Mouse (Mus musculus): ENCODE data around the gene Lst1. TPM values are rescaled to one million over a fixed set of nuclear protein-coding genes. Genes with fewer than 3 reads are reported as not detected.

Gene Lst1
- polyA plus RNA-seq, 1 experiment, result 18.9 TPM

GRCm38 (mm10) chr17:35157254-35157653 is 31.0 kb downstream of the Lst1 start:
- TF ChIP-seq CTCF (IDR thresholded peaks at IDR 0.05; ENCODE audit: extremely low read depth, insufficient read depth, low read length) (no peak), POLR2A (IDR thresholded peaks at IDR 0.05; ENCODE audit: extremely low read depth, insufficient read depth, low read length) (no peak)

GRCm38 (mm10) chr17:35156461-35157200 is 31.6 kb downstream of the Lst1 start:
- Histone ChIP-seq H3K27ac (ENCODE audit: insufficient read depth, low read length) (no peak overlapping the region), H3K4me1 (ENCODE audit: control insufficient read depth, insufficient read depth, low read length) (no peaks in the 10 kb centered on the region), H3K4me3 (ENCODE audit: insufficient read depth, low read length) (no peak overlapping the region)
- TF ChIP-seq POLR2A (IDR thresholded peaks at IDR 0.05; ENCODE audit: extremely low read depth, insufficient read depth, low read length) (no peak), CTCF (IDR thresholded peaks at IDR 0.05; ENCODE audit: extremely low read depth, insufficient read depth, low read length) (no peak)

More at GRCm38 (mm10) chr17:35157254-35157653, 31.0 kb downstream of the Lst1 start:
- Histone ChIP-seq H3K27ac (ENCODE audit: insufficient read depth, low read length) (no peak overlapping the region), H3K4me3 (ENCODE audit: insufficient read depth, low read length) (no peak overlapping the region), H3K4me1 (ENCODE audit: control insufficient read depth, insufficient read depth, low read length) (peaks cover 2% of the 10 kb centered on the region; the same call in 1 of the 2 replicates)

DNA sequence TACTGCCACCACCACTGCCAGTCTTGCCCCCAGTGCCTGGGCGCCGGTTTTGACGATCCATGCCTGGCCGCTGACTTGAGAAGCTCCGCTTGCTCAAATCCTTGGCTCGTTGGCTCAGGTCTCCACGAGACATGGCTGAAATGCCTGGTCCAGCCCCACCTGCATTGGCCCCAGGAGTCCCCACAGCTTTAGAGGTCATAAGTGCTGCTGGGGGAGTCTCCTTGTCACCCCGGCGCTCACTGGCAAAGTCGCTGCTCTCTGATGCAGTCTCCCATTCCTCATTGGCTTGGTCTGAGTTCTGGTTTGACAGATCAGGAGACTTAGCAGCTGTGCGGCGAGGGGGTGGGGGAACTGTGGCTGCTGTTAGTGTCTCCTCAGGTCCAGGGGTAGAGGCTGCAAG is 32.8 kb downstream of the Lst1 start:
- TF ChIP-seq POLR2A (IDR thresholded peaks at IDR 0.05; ENCODE audit: extremely low read depth, insufficient read depth, low read length) (no peak), CTCF (IDR thresholded peaks at IDR 0.05; ENCODE audit: extremely low read depth, insufficient read depth, low read length) (no peak)
- Histone ChIP-seq H3K4me1 (ENCODE audit: control insufficient read depth, insufficient read depth, low read length) (no peaks in the 10 kb centered on the region), H3K4me3 (ENCODE audit: insufficient read depth, low read length) (no peak overlapping the region), H3K27ac (ENCODE audit: insufficient read depth, low read length) (no peak overlapping the region)

- TF ChIP-seq POLR2A (IDR thresholded peaks at IDR 0.05; ENCODE audit: extremely low read depth, insufficient read depth, low read length) (no peak), CTCF (IDR thresholded peaks at IDR 0.05; ENCODE audit: extremely low read depth, insufficient read depth, low read length) (no peak)
These were observed 33.6 kb downstream of the Lst1 start for GRCm38 (mm10) chr17:35154616-35155015.

GRCm38 (mm10) chr17:35153931-35154330 is 34.3 kb downstream of the Lst1 start:
- H3K4me1 ChIP-seq (ENCODE audit: control insufficient read depth, insufficient read depth, low read length), result no peaks in the 10 kb centered on the region
- TF ChIP-seq CTCF (IDR thresholded peaks at IDR 0.05; ENCODE audit: extremely low read depth, insufficient read depth, low read length) (no peak), POLR2A (IDR thresholded peaks at IDR 0.05; ENCODE audit: extremely low read depth, insufficient read depth, low read length) (no peak)
- no peak overlapping the region for H3K27ac ChIP-seq (ENCODE audit: insufficient read depth, low read length)
- H3K4me3 ChIP-seq (ENCODE audit: insufficient read depth, low read length), result no peak overlapping the region

More at GRCm38 (mm10) chr17:35154616-35155015, 33.6 kb downstream of the Lst1 start:
- no peaks in the 10 kb centered on the region for H3K4me1 ChIP-seq (ENCODE audit: control insufficient read depth, insufficient read depth, low read length)
- H3K4me3 ChIP-seq (ENCODE audit: insufficient read depth, low read length), result no peak overlapping the region
- H3K27ac ChIP-seq (ENCODE audit: insufficient read depth, low read length), result no peak overlapping the region

DNA sequence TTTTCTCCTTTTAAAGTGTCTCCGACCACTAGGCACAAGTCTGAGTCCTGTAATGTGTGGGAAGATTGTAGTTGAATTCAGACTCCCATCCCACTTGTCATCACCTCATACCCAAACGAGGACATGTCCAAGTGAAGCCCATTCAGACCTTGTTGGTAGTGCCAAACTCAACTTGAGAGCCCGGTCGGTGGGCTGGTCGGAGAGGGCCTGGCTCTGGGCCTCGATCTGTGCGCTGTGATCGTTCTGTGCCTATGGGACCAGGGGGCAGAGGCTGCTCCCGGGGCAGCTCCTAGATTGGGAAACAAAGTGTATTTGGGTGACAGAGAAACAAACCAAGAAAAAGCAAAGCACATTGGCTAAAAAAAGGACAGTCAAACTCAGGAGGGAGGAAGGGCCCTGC is 35.2 kb downstream of the Lst1 start:
- no peak for TF ChIP-seq POLR2A (IDR thresholded peaks at IDR 0.05; ENCODE audit: extremely low read depth, insufficient read depth, low read length)
- TF ChIP-seq CTCF (IDR thresholded peaks at IDR 0.05; ENCODE audit: extremely low read depth, insufficient read depth, low read length), result no peak
- Histone ChIP-seq H3K4me1 (ENCODE audit: control insufficient read depth, insufficient read depth, low read length) (no peaks in the 10 kb centered on the region), H3K27ac (ENCODE audit: insufficient read depth, low read length) (no peak overlapping the region), H3K4me3 (ENCODE audit: insufficient read depth, low read length) (no peak overlapping the region)

GRCm38 (mm10) chr17:35152121-35152520 is 36.1 kb downstream of the Lst1 start:
- Histone ChIP-seq H3K4me3 (ENCODE audit: insufficient read depth, low read length) (no peak overlapping the region), H3K27ac (ENCODE audit: insufficient read depth, low read length) (no peak overlapping the region), H3K4me1 (ENCODE audit: control insufficient read depth, insufficient read depth, low read length) (no peaks in the 10 kb centered on the region)
- no peak for TF ChIP-seq CTCF (IDR thresholded peaks at IDR 0.05; ENCODE audit: extremely low read depth, insufficient read depth, low read length)

DNA sequence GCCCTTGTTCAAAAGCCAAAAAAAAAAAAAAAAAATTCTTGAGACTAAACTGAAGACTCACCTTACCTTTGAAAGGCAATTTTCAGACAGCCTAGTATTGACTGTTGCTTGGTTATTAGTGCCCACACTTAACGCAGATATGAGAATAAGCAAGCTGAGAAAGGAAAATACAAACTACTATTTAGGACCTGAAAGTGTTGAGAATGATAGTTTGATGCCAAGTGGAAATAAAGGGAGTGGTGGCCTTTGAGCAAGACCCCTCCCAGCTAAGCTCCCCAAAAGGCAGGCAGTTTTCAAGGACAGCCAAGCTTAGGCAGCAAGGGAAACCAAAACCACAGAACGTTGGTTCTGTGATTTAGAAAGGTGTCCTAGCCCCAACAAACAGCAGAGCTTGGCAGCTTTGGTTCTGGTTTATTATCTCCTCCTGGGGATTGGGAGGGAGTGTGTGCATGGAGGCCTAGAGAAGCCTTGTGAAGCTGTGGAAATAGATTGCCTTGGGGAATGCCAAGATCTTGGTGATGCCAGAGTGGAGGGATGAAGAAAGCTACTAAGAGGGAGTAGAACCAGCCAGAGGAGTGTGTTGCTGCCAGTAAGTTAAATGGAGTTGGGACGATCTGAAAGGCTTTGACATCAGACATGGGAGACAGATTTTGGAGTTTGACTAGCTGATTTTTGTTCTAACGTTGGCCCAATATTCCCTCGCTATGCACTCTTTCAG is 40.2 kb downstream of the Lst1 start:
- H3K4me3 ChIP-seq (ENCODE audit: insufficient read depth, low read length), result no peak overlapping the region
- H3K4me1 ChIP-seq (ENCODE audit: control insufficient read depth, insufficient read depth, low read length), result no peaks in the 10 kb centered on the region
- H3K27ac ChIP-seq (ENCODE audit: insufficient read depth, low read length), result no peak overlapping the region
- no peak for TF ChIP-seq CTCF (IDR thresholded peaks at IDR 0.05; ENCODE audit: extremely low read depth, insufficient read depth, low read length)
- 0 out of 2 replicates have a peak, but pooled peaks have one; percentile 25 for TF ChIP-seq POLR2A (IDR thresholded peaks at IDR 0.05; ENCODE audit: extremely low read depth, insufficient read depth, low read length)

GRCm38 (mm10) chr17:35147348-35147747 is 40.9 kb downstream of the Lst1 start:
- H3K27ac ChIP-seq (ENCODE audit: insufficient read depth, low read length), result no peak overlapping the region

DNA sequence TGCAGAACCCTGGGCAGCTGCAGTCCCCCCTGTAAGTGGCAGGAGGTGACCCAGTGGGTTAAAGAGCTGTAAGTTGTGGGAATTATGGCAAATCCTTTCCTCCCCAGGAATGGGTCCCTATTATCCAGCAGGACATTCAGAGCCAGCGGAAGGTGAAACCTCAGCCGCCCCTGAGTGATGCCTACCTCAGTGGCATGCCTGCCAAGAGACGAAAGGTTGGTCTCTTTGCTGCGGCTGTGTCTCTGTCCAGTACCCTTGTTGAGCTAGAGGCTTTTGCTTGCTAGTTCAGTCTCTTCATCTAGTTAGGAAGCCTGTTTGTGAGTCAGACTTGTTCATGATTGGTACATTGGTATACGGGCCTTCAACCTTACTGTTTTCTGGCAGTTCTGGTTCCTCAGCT is 42.1 kb downstream of the Lst1 start:
- no peak for TF ChIP-seq POLR2A (IDR thresholded peaks at IDR 0.05; ENCODE audit: extremely low read depth, insufficient read depth, low read length)
- TF ChIP-seq CTCF (IDR thresholded peaks at IDR 0.05; ENCODE audit: extremely low read depth, insufficient read depth, low read length), result no peak
- Histone ChIP-seq H3K4me3 (ENCODE audit: insufficient read depth, low read length) (no peak overlapping the region), H3K4me1 (ENCODE audit: control insufficient read depth, insufficient read depth, low read length) (no peaks in the 10 kb centered on the region), H3K27ac (ENCODE audit: insufficient read depth, low read length) (no peak overlapping the region)

More at GRCm38 (mm10) chr17:35147348-35147747, 40.9 kb downstream of the Lst1 start:
- no peak overlapping the region for H3K4me3 ChIP-seq (ENCODE audit: insufficient read depth, low read length)
- H3K4me1 ChIP-seq (ENCODE audit: control insufficient read depth, insufficient read depth, low read length), result no peaks in the 10 kb centered on the region
- TF ChIP-seq CTCF (IDR thresholded peaks at IDR 0.05; ENCODE audit: extremely low read depth, insufficient read depth, low read length), result no peak
- no peak for TF ChIP-seq POLR2A (IDR thresholded peaks at IDR 0.05; ENCODE audit: extremely low read depth, insufficient read depth, low read length)

Data from cortical plate, adult 2 months (tissue).